Mouse (Mus musculus) G1E (cell line): Measurements from ENCODE around the gene Gm26602.

Experiments used
- CTCF ChIP-seq: IDR thresholded peaks from 2 replicates; pipeline ENCODE4 v1.5.1; 2012; ENCODE audit warnings: low read depth, low read length, inconsistent platforms, mixed read lengths
- GATA1 ChIP-seq: IDR thresholded peaks from 2 replicates; pipeline ENCODE4 v1.6.1; 2012; ENCODE audit warnings: borderline replicate concordance, low read length, inconsistent platforms, mixed read lengths
- POLR2AphosphoS5 ChIP-seq: IDR thresholded peaks from 2 replicates; pipeline ENCODE4 v1.6.1; 2012; ENCODE audit warnings: low read depth, low read length, inconsistent platforms; ENCODE audit not compliant: insufficient replicate concordance
- TAL1 ChIP-seq: conservative IDR thresholded peaks from 2 replicates; pipeline ENCODE4 v1.6.1; 2012; ENCODE audit warnings: low read depth, low read length, inconsistent platforms, mixed read lengths

GRCm38 (mm10) chr10:79934272-79934721 is 23.6 kb downstream of the Gm26602 start:
- TF ChIP-seq CTCF (no peak), TAL1 (no peak), GATA1 (no peak), POLR2AphosphoS5 (no peak)
